Mouse (Mus musculus): ENCODE measurements around the gene Krtap19-2.

The Krtap19-2 gene

GRCm38 (mm10) chr16:88874169-88874568 is at the start of gene Krtap19-2:
Gene Krtap19-2, minus strand, starts transcription at chr16:88874269.
- DNase-seq = no peak

DNA sequence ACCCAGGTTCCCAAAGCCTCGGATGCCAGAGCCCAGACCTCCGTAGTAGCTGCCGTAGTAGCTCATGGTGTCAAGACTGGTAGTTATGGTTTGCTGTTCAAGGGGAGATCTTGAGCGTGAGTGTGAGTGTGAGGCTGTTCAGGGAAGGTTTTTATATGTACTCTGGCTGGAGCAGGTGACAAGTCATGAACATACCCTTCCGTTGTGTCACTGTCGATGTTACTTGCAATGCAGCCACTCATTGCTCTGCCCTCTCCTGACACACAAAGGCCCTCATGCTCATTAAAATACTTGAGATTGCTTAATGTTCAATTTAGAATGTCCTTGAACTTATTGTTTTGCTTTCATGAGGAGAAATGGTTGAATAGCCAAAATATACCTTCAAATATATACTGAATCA is 22.3 kb upstream of the Krtap19-2 start, which contains the start of gene Krtap19-5:
Gene Krtap19-5 (minus strand): TSS at position 101 of the 400 bp plus-strand sequence.
- no peak for DNase-seq

DNA sequence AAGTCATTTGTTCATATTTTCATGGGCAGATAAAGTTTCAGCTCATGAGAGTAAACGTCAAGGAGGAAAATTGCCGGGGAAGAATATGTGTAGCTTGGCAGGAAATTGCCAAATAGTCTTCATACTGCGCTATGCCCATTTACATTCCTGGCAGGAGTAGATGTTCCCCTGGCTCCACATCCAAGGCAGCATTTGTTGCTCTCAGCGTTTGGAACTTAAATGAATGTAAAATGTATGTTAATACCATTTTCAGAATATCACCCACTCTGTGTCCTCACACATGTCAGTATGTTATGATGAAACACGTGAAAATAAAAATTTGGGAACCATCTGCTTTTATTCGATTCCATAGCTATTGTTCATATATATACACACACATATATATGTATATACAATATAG is 12.8 kb upstream of the Krtap19-2 start:
- no peak for DNase-seq

GRCm38 (mm10) chr16:88884989-88885388 is 10.9 kb upstream of the Krtap19-2 start, which contains the start of gene Krtap19-4:
Gene Krtap19-4, minus strand, starts transcription at chr16:88885089.
- no peak for DNase-seq

DNA sequence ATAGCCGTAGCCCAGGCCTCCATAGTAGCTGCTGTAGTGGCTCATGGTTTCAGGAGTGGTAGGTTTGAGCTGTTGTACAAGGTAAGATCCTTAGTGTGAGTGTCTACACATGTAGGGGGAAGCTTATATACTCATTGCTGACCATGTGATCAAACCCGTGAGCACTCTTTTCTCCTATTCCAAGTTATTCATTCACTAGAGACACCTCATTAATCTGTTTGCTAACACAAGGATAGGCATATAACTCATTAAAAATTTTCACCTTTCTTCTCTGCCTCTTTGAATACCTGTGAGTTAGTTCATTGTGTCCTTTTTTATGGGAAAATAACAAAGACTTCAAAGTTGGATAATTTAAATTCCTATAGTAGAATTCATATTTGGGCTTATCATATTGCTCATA is 3.9 kb upstream of the Krtap19-2 start, which contains the start of gene Krtap19-3:
Gene Krtap19-3 (minus strand): TSS at position 101 of the 400 bp plus-strand sequence.
- DNase-seq = no peak

DNA sequence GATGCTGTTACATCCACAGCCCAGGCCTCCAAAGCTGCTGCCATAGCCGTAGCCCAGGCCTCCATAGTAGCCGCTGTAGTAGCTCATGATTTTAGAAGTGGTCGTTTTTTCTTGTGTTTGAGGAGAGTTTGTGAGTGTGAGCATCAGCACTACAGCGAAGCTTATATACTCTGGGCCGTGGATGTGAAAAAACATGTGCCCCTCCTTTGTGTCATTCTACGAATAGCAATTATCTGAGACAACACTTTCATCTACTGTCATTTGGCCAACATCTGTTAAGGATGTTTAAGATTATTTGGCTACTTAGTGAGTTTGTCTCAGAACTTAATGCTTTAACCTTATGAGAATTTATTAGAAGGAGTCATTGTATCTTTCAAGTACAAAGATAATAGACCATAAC is 4.8 kb downstream of the Krtap19-2 start, which contains the start of gene Krtap19-1:
Gene Krtap19-1 (minus strand): TSS at position 101 of the 400 bp plus-strand sequence.
- no peak for DNase-seq

DNA sequence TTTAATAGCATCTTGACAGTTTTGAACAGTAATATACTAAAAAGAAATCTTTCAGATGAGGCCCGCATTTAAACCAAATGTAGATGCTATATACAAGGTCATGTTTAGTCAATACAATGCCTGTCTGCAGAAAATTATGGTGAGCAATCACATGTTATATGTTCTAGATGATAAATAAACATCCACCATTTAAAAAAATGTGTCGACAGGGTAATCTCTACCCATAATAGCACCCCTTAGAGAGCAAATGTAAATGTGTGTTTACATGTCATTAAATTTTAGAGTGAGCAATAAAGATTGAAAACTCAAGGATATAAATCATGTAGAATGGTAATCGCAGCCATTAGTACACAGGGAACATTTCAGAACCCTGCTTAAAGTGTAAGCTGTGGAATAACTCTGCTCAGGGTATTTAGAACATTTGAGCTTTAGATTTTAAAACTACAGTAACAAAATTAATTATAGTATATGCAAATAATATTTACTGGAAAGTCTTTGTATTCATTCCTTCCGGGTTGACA is 9.1 kb downstream of the Krtap19-2 start:
- no peak for DNase-seq

GRCm38 (mm10) chr16:88851450-88851849 is 22.6 kb downstream of the Krtap19-2 start:
- DNase-seq = peak; percentile 12

- no peak for DNase-seq
Measured at GRCm38 (mm10) chr16:88848558-88848957, 25.5 kb downstream of the Krtap19-2 start.

GRCm38 (mm10) chr16:88847363-88847762 is 26.7 kb downstream of the Krtap19-2 start:
- DNase-seq = no peak

DNA sequence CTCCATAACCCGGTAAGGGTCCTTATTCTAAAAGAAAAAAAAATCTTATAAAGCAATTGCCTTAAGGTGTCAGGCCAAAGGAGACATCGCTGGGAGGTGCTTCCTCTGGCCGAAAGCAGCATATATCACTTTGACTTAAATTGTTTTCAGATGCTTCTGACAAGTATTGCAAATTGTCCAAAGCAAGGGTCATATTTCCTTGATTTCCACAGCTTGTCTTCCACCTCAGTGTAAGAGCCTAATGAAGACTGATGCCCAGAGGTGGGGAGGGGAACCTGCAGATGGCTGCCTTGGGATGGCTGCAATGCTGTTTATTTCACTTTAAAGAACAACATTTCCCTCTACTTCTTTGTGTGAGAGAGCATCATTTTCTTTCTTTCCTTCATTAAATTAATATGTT is 47.1 kb downstream of the Krtap19-2 start:
- no peak for DNase-seq

- no peak for DNase-seq
Measured at GRCm38 (mm10) chr16:88826095-88826652, 47.9 kb downstream of the Krtap19-2 start, which contains the start of gene Krtap14. Gene Krtap14, minus strand, starts transcription at chr16:88826145.

DNA sequence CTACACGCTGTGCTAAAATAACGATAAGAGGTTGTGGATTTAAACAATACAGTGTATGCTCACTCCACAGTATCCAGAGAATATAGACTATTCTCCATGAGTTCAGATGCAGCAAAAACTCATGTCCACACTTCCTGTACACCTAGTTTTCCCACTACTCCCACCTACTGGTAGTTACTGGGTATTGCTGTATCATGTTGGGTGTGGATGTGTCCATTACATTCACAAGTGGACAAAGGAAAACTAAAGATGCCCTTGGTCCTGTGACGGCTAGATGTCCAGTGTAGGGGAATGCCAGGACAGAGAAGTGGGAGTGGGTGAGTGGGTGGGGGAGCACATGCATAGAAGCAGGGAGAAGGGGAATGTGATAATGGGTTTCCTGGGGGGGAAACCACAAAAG is 50.3 kb downstream of the Krtap19-2 start:
- peak in 1 of 2 experiments; percentile 8 for DNase-seq
